Mouse (Mus musculus) MEL (cell line): ENCODE data around the gene Anapc15-ps. TPM values are rescaled to one million over a fixed set of nuclear protein-coding genes. Genes with fewer than 3 reads are reported as not detected.

Experiments used
- DNase-seq: peaks from one replicate; pipeline ENCODE4 v3.0.0; 2011; ENCODE audit warnings: low read depth, low spot score
- H3K27ac ChIP-seq: 2 replicates; pipeline ENCODE4 v1.5.1; 2012; ENCODE audit warnings: low read depth, mild to moderate bottlenecking, control low read depth, low read length, moderate library complexity; ENCODE audit not compliant: control insufficient read depth
- H3K27me3 ChIP-seq, 2 experiments: fragments of 150-350 bp in 1 of 2; sonication (generic) in 1 of 2; 2 replicates each; pipeline ENCODE4 v1.6.1; 2012; ENCODE audit warnings: low read length in 2 of 2, mild to moderate bottlenecking in 2 of 2, improper control_type of control experiment in 1 of 2, moderate library complexity in 1 of 2; ENCODE audit not compliant: insufficient read depth in 2 of 2, control insufficient read depth in 1 of 2
- H3K36me3 ChIP-seq, 2 experiments: 2 replicates each; pipeline ENCODE4 v1.6.1; 2012 to 2014; ENCODE audit warnings: low read length in 2 of 2, improper control_type of control experiment in 1 of 2, inconsistent platforms in 1 of 2, mild to moderate bottlenecking in 1 of 2; ENCODE audit not compliant: insufficient read depth in 2 of 2, control insufficient read depth in 1 of 2
- H3K4me1 ChIP-seq, 2 experiments: fragments of 150-350 bp in 1 of 2; sonication (generic) in 1 of 2; 2 replicates each; pipeline ENCODE4 v1.6.1; 2012; ENCODE audit warnings: low read length in 2 of 2, improper control_type of control experiment in 1 of 2, mild to moderate bottlenecking in 1 of 2; ENCODE audit not compliant: insufficient read depth in 2 of 2, control insufficient read depth in 1 of 2
- H3K4me3 ChIP-seq, 2 experiments: fragments of 150-350 bp in 1 of 2; sonication (generic) in 1 of 2; 2 replicates each; pipeline ENCODE4 v1.5.1; 2012; ENCODE audit warnings: low read depth in 2 of 2, low read length in 2 of 2, mild to moderate bottlenecking in 2 of 2, moderate library complexity in 2 of 2, control low read depth in 1 of 2, improper control_type of control experiment in 1 of 2; ENCODE audit not compliant: control insufficient read depth in 1 of 2, insufficient read depth in 1 of 2
- H3K79me2 ChIP-seq: 2 replicates; pipeline ENCODE4 v1.6.1; 2012; ENCODE audit warnings: mild to moderate bottlenecking, low read length, moderate library complexity; ENCODE audit not compliant: control insufficient read depth, poor library complexity, insufficient read depth
- H3K9ac ChIP-seq: 2 replicates; pipeline ENCODE4 v1.6.1; 2012; ENCODE audit warnings: low read depth, mild to moderate bottlenecking, control low read depth, low read length, moderate library complexity; ENCODE audit not compliant: control insufficient read depth, poor library complexity, severe bottlenecking
- H3K9me3 ChIP-seq: fragments of 150-350 bp; sonication (generic); replicated peaks from 2 replicates; pipeline ENCODE4 v1.6.1; 2012; ENCODE audit warnings: mild to moderate bottlenecking, low read length, improper control_type of control experiment, moderate library complexity; ENCODE audit not compliant: insufficient read depth
- CHD1 ChIP-seq: IDR thresholded peaks from 2 replicates; pipeline ENCODE4 v1.6.1; 2012; ENCODE audit warnings: low read depth, mild to moderate bottlenecking, inconsistent platforms, low read length, improper control_type of control experiment
- CHD2 ChIP-seq: IDR thresholded peaks from 2 replicates; pipeline ENCODE4 v1.6.1; 2011; ENCODE audit warnings: low read length, improper control_type of control experiment
- CTCF ChIP-seq, 3 experiments: IDR thresholded peaks in 2 of 3; conservative IDR thresholded peaks in 1 of 3; 2 replicates each; pipeline ENCODE4 v1.5.1; 2011 to 2012; ENCODE audit warnings: low read length in 3 of 3, low read depth in 2 of 3, mild to moderate bottlenecking in 2 of 3, improper control_type of control experiment in 1 of 3, inconsistent platforms in 1 of 3, mixed read lengths in 1 of 3, moderate library complexity in 1 of 3; ENCODE audit not compliant: control insufficient read depth in 1 of 3, insufficient read depth in 1 of 3, poor library complexity in 1 of 3, severe bottlenecking in 1 of 3
- E2F4 ChIP-seq: IDR thresholded peaks from 2 replicates; pipeline ENCODE4 v1.6.1; 2011; ENCODE audit warnings: low read depth, low read length, improper control_type of control experiment, borderline replicate concordance
- ELF1 ChIP-seq: IDR thresholded peaks from 2 replicates; pipeline ENCODE4 v1.6.1; 2014; ENCODE audit warnings: low read depth, mild to moderate bottlenecking, inconsistent platforms, low read length, improper control_type of control experiment, moderate library complexity
- EP300 ChIP-seq, 2 experiments: IDR thresholded peaks; 2 replicates each; pipeline ENCODE4 v1.6.1; 2011; ENCODE audit warnings: improper control_type of control experiment in 2 of 2, low read length in 2 of 2, low read depth in 1 of 2, mild to moderate bottlenecking in 1 of 2
- GABPA ChIP-seq: IDR thresholded peaks from 2 replicates; pipeline ENCODE4 v1.6.1; 2012; ENCODE audit warnings: low read depth, mild to moderate bottlenecking, inconsistent platforms, low read length, improper control_type of control experiment, moderate library complexity
- GATA1 ChIP-seq: IDR thresholded peaks from 2 replicates; pipeline ENCODE4 v1.6.1; 2011; ENCODE audit warnings: low read depth, low read length, improper control_type of control experiment
- HCFC1 ChIP-seq: IDR thresholded peaks from 2 replicates; pipeline ENCODE4 v1.6.1; 2012; ENCODE audit warnings: low read depth, mild to moderate bottlenecking, inconsistent platforms, low read length, improper control_type of control experiment, moderate library complexity
- MAX ChIP-seq: IDR thresholded peaks from 2 replicates; pipeline ENCODE4 v1.6.1; 2011; ENCODE audit warnings: low read length, improper control_type of control experiment
- MAZ ChIP-seq: IDR thresholded peaks from 2 replicates; pipeline ENCODE4 v1.6.1; 2012; ENCODE audit warnings: low read depth, mild to moderate bottlenecking, inconsistent platforms, low read length, improper control_type of control experiment
- MEF2A ChIP-seq: IDR thresholded peaks from 2 replicates; pipeline ENCODE4 v1.6.1; 2014; ENCODE audit warnings: low read depth, mild to moderate bottlenecking, inconsistent platforms, low read length, improper control_type of control experiment; ENCODE audit not compliant: poor library complexity, insufficient replicate concordance, severe bottlenecking; ENCODE audit errors: extremely low read depth
- MYC ChIP-seq: IDR thresholded peaks from 2 replicates; pipeline ENCODE4 v1.6.1; 2011; ENCODE audit warnings: low read depth, mild to moderate bottlenecking, low read length, improper control_type of control experiment, moderate library complexity
- POLR2A ChIP-seq, 2 experiments: IDR thresholded peaks; 2 replicates each; pipeline ENCODE4 v1.6.1; 2011 to 2012; ENCODE audit warnings: low read length in 2 of 2, mild to moderate bottlenecking in 2 of 2, control low read depth in 1 of 2, improper control_type of control experiment in 1 of 2, low read depth in 1 of 2, moderate library complexity in 1 of 2; ENCODE audit not compliant: control insufficient read depth in 1 of 2, insufficient read depth in 1 of 2, poor library complexity in 1 of 2
- UBTF ChIP-seq: IDR thresholded peaks from 2 replicates; pipeline ENCODE4 v1.6.1; 2012; ENCODE audit warnings: low read depth, mild to moderate bottlenecking, inconsistent platforms, low read length, improper control_type of control experiment, moderate library complexity, borderline replicate concordance; ENCODE audit not compliant: insufficient read depth
- USF1 ChIP-seq: IDR thresholded peaks from 2 replicates; pipeline ENCODE4 v1.6.1; 2014; ENCODE audit warnings: low read depth, mild to moderate bottlenecking, inconsistent platforms, low read length, improper control_type of control experiment, moderate library complexity
- USF2 ChIP-seq, 2 experiments: IDR thresholded peaks; 2 replicates each; pipeline ENCODE4 v1.6.1; 2011 to 2012; ENCODE audit warnings: improper control_type of control experiment in 2 of 2, low read length in 2 of 2, borderline replicate concordance in 1 of 2, inconsistent platforms in 1 of 2, low read depth in 1 of 2, mild to moderate bottlenecking in 1 of 2; ENCODE audit not compliant: insufficient read depth in 1 of 2
- ZC3H11A ChIP-seq: IDR thresholded peaks from 2 replicates; pipeline ENCODE4 v1.6.1; 2012; ENCODE audit warnings: low read depth, mild to moderate bottlenecking, inconsistent platforms, low read length, improper control_type of control experiment
- ZKSCAN1 ChIP-seq: IDR thresholded peaks from 2 replicates; pipeline ENCODE4 v1.6.1; 2012; ENCODE audit warnings: low read depth, mild to moderate bottlenecking, inconsistent platforms, low read length, improper control_type of control experiment, moderate library complexity
- ZMIZ1 ChIP-seq: IDR thresholded peaks from 2 replicates; pipeline ENCODE4 v1.6.1; 2012; ENCODE audit warnings: low read depth, mild to moderate bottlenecking, inconsistent platforms, low read length, improper control_type of control experiment, moderate library complexity
- ZNF384 ChIP-seq: IDR thresholded peaks from 2 replicates; pipeline ENCODE4 v1.6.1; 2012; ENCODE audit warnings: low read depth, mild to moderate bottlenecking, inconsistent platforms, low read length, improper control_type of control experiment
- polyA plus RNA-seq, 2 experiments: library from polyadenylated mRNA; stranded (reverse) in 1 of 2; unstranded in 1 of 2; fragments of >175 nt in 1 of 2; fragments of >200 nt in 1 of 2; gene quantifications; 2 replicates each; pipeline versions ENCODE4 v1.2.1 to v1.2.4; 2012; ENCODE audit warnings: low replicate concordance in 2 of 2, low read depth in 1 of 2; ENCODE audit not compliant: insufficient read length in 2 of 2, insufficient read depth in 1 of 2, missing spikeins in 1 of 2
- total RNA-seq: library from RNA; depleted of rRNA; stranded (reverse); fragments of 300-350 nt; gene quantifications from 2 replicates; pipeline ENCODE4 v1.2.3, GENCODE M21; 2012

Anapc15-ps gene
- total and polyA plus RNA-seq, 3 experiments, result 0.31 TPM; not detected in 2

GRCm38 (mm10) chr10:95682091-95682740 is 9.0 kb upstream of the Anapc15-ps start:
- H3K9me3 ChIP-seq, result no peaks in the 10 kb centered on the region
- H3K27ac ChIP-seq, result no peak overlapping the region
- TF ChIP-seq ZKSCAN1 (no peak), MYC (no peak), E2F4 (no peak), EP300 (IDR thresholded peaks at IDR 0.05; ENCODE audit: low read depth in 1 of 2, low read length in 2 of 2) (no peak), ZMIZ1 (no peak), HCFC1 (no peak), GATA1 (no peak), GABPA (no peak), ELF1 (no peak), CHD1 (no peak)
- no peak overlapping the region for H3K9ac ChIP-seq
- H3K4me3 ChIP-seq, result no peak overlapping the region
- DNase-seq, result no peak
- no peaks in the 10 kb centered on the region for H3K79me2 ChIP-seq
- no peaks in the 10 kb centered on the region for H3K27me3 ChIP-seq
- peaks cover 0 to 5% of the 10 kb centered on the region in 2 experiments; a peak in 2 of 4 replicates for H3K36me3 ChIP-seq
- H3K4me1 ChIP-seq, result peaks cover 0 to 13% of the 10 kb centered on the region in 2 experiments; a peak in 3 of 4 replicates

- TF ChIP-seq POLR2A (IDR thresholded peaks at IDR 0.05; ENCODE audit: control insufficient read depth in 1 of 2, insufficient read depth in 1 of 2, low read depth in 1 of 2, low read length in 2 of 2, poor library complexity in 1 of 2) (no peak), MEF2A (no peak), GATA1 (no peak), CTCF (IDR thresholded peaks at IDR 0.05 in 2 of 3, conservative IDR thresholded peaks at IDR 0.05 in 1 of 3; ENCODE audit: control insufficient read depth in 1 of 3, insufficient read depth in 1 of 3, low read depth in 2 of 3, low read length in 3 of 3, poor library complexity in 1 of 3, severe bottlenecking in 1 of 3) (no peak), ELF1 (no peak)
- peaks cover 0 to 17% of the 10 kb centered on the region in 2 experiments; a peak in 3 of 4 replicates for H3K4me1 ChIP-seq
- DNase-seq, result no peak
These were observed 8.2 kb upstream of the Anapc15-ps start for GRCm38 (mm10) chr10:95681481-95681880.

GRCm38 (mm10) chr10:95681058-95681440 is 7.8 kb upstream of the Anapc15-ps start:
- Histone ChIP-seq H3K36me3 (peaks cover 0 to 6% of the 10 kb centered on the region in 2 experiments; a peak in 2 of 4 replicates), H3K4me1 (peaks cover 0 to 19% of the 10 kb centered on the region in 2 experiments; a peak in 3 of 4 replicates), H3K27ac (no peak overlapping the region), H3K9ac (no peak overlapping the region), H3K9me3 (no peaks in the 10 kb centered on the region), H3K4me3 (no peak overlapping the region), H3K27me3 (no peaks in the 10 kb centered on the region), H3K79me2 (no peaks in the 10 kb centered on the region)
- DNase-seq, result no peak
- TF ChIP-seq GABPA (no peak), MAZ (no peak), EP300 (IDR thresholded peaks at IDR 0.05; ENCODE audit: low read depth in 1 of 2, low read length in 2 of 2) (no peak), UBTF (no peak), POLR2A (IDR thresholded peaks at IDR 0.05; ENCODE audit: control insufficient read depth in 1 of 2, insufficient read depth in 1 of 2, low read depth in 1 of 2, low read length in 2 of 2, poor library complexity in 1 of 2) (no peak), ZNF384 (no peak), GATA1 (no peak), CHD2 (no peak), ZC3H11A (no peak), MAX (no peak), USF1 (no peak), MYC (no peak), USF2 (IDR thresholded peaks at IDR 0.05; ENCODE audit: borderline replicate concordance in 1 of 2, insufficient read depth in 1 of 2, low read depth in 1 of 2, low read length in 2 of 2) (no peak), ZMIZ1 (no peak), ZKSCAN1 (no peak)

More at GRCm38 (mm10) chr10:95681481-95681880, 8.2 kb upstream of the Anapc15-ps start:
- H3K27ac ChIP-seq, result no peak overlapping the region
- no peaks in the 10 kb centered on the region for H3K79me2 ChIP-seq
- no peaks in the 10 kb centered on the region for H3K9me3 ChIP-seq
- no peak overlapping the region for H3K9ac ChIP-seq
- peaks cover 0 to 6% of the 10 kb centered on the region in 2 experiments; a peak in 2 of 4 replicates for H3K36me3 ChIP-seq
- no peaks in the 10 kb centered on the region for H3K27me3 ChIP-seq
- H3K4me3 ChIP-seq, result no peak overlapping the region
